In the genomic region with DNA sequence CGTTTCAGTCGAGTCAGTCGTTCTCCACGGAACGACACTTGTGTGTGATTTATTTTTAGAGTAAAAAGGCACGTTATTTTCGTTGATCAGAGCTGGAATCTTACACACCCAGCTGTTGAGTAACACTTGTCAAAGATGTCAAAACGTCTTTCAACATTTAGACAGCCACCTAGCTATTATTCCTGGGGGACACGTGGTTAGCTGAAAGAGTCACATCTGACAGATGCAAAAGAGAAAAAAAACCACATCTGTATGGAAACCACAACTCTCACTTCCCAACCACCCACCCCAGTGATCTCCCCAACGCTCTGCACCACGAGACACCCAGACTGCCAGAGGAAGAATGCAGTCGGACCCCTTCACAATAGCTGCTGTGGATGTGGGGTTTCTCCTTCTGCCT, we compare ENCODE assay signal across 20 mouse cellular contexts. TPM values are rescaled to one million over a fixed set of nuclear protein-coding genes. Genes with fewer than 3 reads are reported as not detected.
DNase-seq lines count a peak whose midpoint lies in the region; ATAC-seq and TF ChIP-seq lines count a peak whose summit lies in the region.
"Had no signal": no experiment of that assay in that cellular context is flagged by ENCODE, and none has a peak within 500 bp of the region (broad histone marks: within the 10 kb centered on the region; RNA-seq: fewer than 3 reads in every experiment).

No protein-coding gene starts in this region.

- no peak for TF ChIP-seq POLR2A in limb, embryonic 14.5 days (IDR thresholded peaks at IDR 0.05; ENCODE audit: borderline replicate concordance, extremely low read depth, insufficient read depth, insufficient read length)

- H3K9ac ChIP-seq in limb, embryonic 13.5 days = no peak overlapping the region
- no peak overlapping the region for H3K9ac ChIP-seq in limb, embryonic 14.5 days (ENCODE audit: low read depth, low read length, severe bottlenecking)
- H3K9ac ChIP-seq: embryonic facial prominence, embryonic 13.5 days; midbrain, embryonic 12.5 days had no signal

- peak; percentile 24; the same call in 1 of the 2 replicates for ATAC-seq in limb, embryonic 13.5 days (ENCODE audit: low FRiP score, low read depth)
- ATAC-seq in limb, embryonic 14.5 days (ENCODE audit: low FRiP score, low read depth) = peak; percentile 41; the same call in 1 of the 2 replicates
- no peak for ATAC-seq in inflammation-experienced regulatory T-cells, adult 6 months
- ATAC-seq: hindbrain, postnatal 0 days had no signal

- H3K9me3 ChIP-seq in limb, embryonic 13.5 days = no peaks in the 10 kb centered on the region
- no peaks in the 10 kb centered on the region for H3K9me3 ChIP-seq in limb, embryonic 10.5 days (replicated peaks)
- H3K9me3 ChIP-seq in limb, embryonic 14.5 days (ENCODE audit: control insufficient read depth, low read length) = 0 out of 2 replicates have a peak, but pooled peaks cover 3% of the 10 kb centered on the region
- H3K9me3 ChIP-seq: hindbrain, embryonic 10.5 days had no signal

- H3K4me1 ChIP-seq in limb, embryonic 13.5 days = no peaks in the 10 kb centered on the region
- no peaks in the 10 kb centered on the region; the same call in 1 of the 2 replicates for H3K4me1 ChIP-seq in limb, embryonic 10.5 days
- no peaks in the 10 kb centered on the region for H3K4me1 ChIP-seq in limb, embryonic 14.5 days (ENCODE audit: control insufficient read depth, insufficient read depth, low read length)

- H3K27me3 ChIP-seq in limb, embryonic 13.5 days = no peaks in the 10 kb centered on the region
- no peaks in the 10 kb centered on the region for H3K27me3 ChIP-seq in limb, embryonic 10.5 days (ENCODE audit: low read depth, poor library complexity, severe bottlenecking)
- H3K27me3 ChIP-seq in limb, embryonic 14.5 days (ENCODE audit: control insufficient read depth, insufficient read depth, low read length) = no peaks in the 10 kb centered on the region
- H3K27me3 ChIP-seq: embryonic facial prominence, embryonic 13.5 days; midbrain, embryonic 12.5 days had no signal

- H3K4me2 ChIP-seq in limb, embryonic 13.5 days (replicated peaks) = no peak overlapping the region
- H3K4me2 ChIP-seq in limb, embryonic 14.5 days (replicated peaks; ENCODE audit: low read depth, low read length, severe bottlenecking) = no peak overlapping the region
- H3K4me2 ChIP-seq: embryonic facial prominence, embryonic 13.5 days; midbrain, embryonic 12.5 days had no signal

- H3K27ac ChIP-seq in limb, embryonic 13.5 days = no peak overlapping the region
- H3K27ac ChIP-seq in limb, embryonic 10.5 days = no peak overlapping the region
- no peak overlapping the region for H3K27ac ChIP-seq in limb, embryonic 14.5 days (replicated peaks; ENCODE audit: low read depth, low read length)
- H3K27ac ChIP-seq: embryonic facial prominence, embryonic 13.5 days; gastrocnemius, adult 2 months; hindbrain, embryonic 10.5 days; hindbrain, postnatal 0 days; macrophage; midbrain, embryonic 12.5 days had no signal

- DNase-seq in limb, embryonic 10.5 days (ENCODE audit: low spot score) = no peak
- DNase-seq in 416B (ENCODE audit: low read depth) (peak; percentile 34), A20 (ENCODE audit: low read depth, low spot score) (peak; percentile 54)
- peak; percentile 32 for DNase-seq in limb, embryonic 14.5 days (ENCODE audit: low spot score)
- no peak for DNase-seq in layer of hippocampus, postnatal 36 days
- DNase-seq: adrenal gland, postnatal 36 days; cerebellum, adult 8-10 months; gastrocnemius, adult 2 months; kidney, adult 11 months; lung, adult 2 months; right cerebral cortex, adult 18-20 months; spleen, adult 18-20 months had no signal

- no peak overlapping the region for H3K4me3 ChIP-seq in limb, embryonic 13.5 days
- H3K4me3 ChIP-seq in limb, embryonic 10.5 days = no peak overlapping the region
- no peak overlapping the region for H3K4me3 ChIP-seq in limb, embryonic 14.5 days (replicated peaks; ENCODE audit: low read length)
- H3K4me3 ChIP-seq: embryonic facial prominence, embryonic 13.5 days; gastrocnemius, adult 2 months; hindbrain, embryonic 10.5 days; midbrain, embryonic 12.5 days had no signal

- 63% methylated on average over 12 of the region's 12 CpGs for WGBS in limb, embryonic 13.5 days
- WGBS in limb, embryonic 10.5 days = 87% methylated on average over 12 of the region's 12 CpGs
- WGBS in limb, embryonic 14.5 days = 58% methylated on average over 12 of the region's 12 CpGs

- H3K36me3 ChIP-seq in limb, embryonic 13.5 days = no peaks in the 10 kb centered on the region
- H3K36me3 ChIP-seq in limb, embryonic 10.5 days = no peaks in the 10 kb centered on the region
- no peaks in the 10 kb centered on the region for H3K36me3 ChIP-seq in limb, embryonic 14.5 days (ENCODE audit: control insufficient read depth, insufficient read depth, low read length)
- H3K36me3 ChIP-seq: embryonic facial prominence, embryonic 13.5 days; hindbrain, embryonic 10.5 days; midbrain, embryonic 12.5 days had no signal

RNA-seq across cellular contexts. Expression of gene Tmem108, which starts 21.5 kb away (rescaled TPM):
- 14.2 and 14.6 TPM in 2 replicates for polyA plus RNA-seq in limb, embryonic 13.5 days (2015; fragmentation: Nextera tagmentation; extraction: Ambion mirVana)
- polyA plus RNA-seq in limb, embryonic 10.5 days (2016; fragmentation: Nextera tagmentation; extraction: Ambion mirVana) = 11.5 and 16.0 TPM in 2 replicates
- polyA plus RNA-seq in limb, embryonic 14.5 days (2012; rRNA removed) = 8.9 and 12.6 TPM in 2 replicates
- polyA plus RNA-seq in limb, embryonic 14.5 days (2014; fragmentation: Nextera tagmentation; extraction: Ambion mirVana) = 14.0 and 14.8 TPM in 2 replicates
- polyA plus RNA-seq in inflammation-experienced regulatory T-cells, adult 6 months (2017; shearing (Covaris generic)) = 1 to 10 TPM in 1 of 3 experiments, under 1 TPM in 1, not detected in 1; 0.69 to 1.8 TPM
- 10 to 100 TPM; 36.7 to 44.1 TPM for total RNA-seq in layer of hippocampus, postnatal 36 days (2021)
- total RNA-seq: gastrocnemius, adult 2 months; MEL had no signal
- polyA plus RNA-seq: macrophage had no signal

Comparison
In these comparisons a context has a peak if more than half of its experiments do, and no peak if none do; other contexts are left out.
1. DNase-seq: peak in 416B (single experiment), A20 (single experiment) and limb, embryonic 14.5 days (single experiment); none in limb, embryonic 10.5 days (single experiment) and layer of hippocampus, postnatal 36 days (0 of 2).